Mouse (Mus musculus): Measurements from ENCODE around the gene Adm2. TPM values are rescaled to one million over a fixed set of nuclear protein-coding genes. Genes with fewer than 3 reads are reported as not detected.

Gene Adm2
- total and polyA plus RNA-seq, 2 experiments from 2014 or later: not detected

- DNase-seq (ENCODE audit: low spot score): no peak
- no peak for ATAC-seq (ENCODE audit: low FRiP score)
- Histone ChIP-seq H3K4me3 (ENCODE audit: low read depth, low read length) (peak overlapping the region; percentile 87), H3K27me3 (ENCODE audit: insufficient read depth, low read length) (no peaks in the 10 kb centered on the region), H3K36me3 (ENCODE audit: insufficient read depth, low read length) (no peaks in the 10 kb centered on the region), H3K9ac (replicated peaks; ENCODE audit: low read length, poor library complexity, severe bottlenecking) (peak overlapping the region; percentile 71), H3K4me2 (ENCODE audit: low read depth, low read length, poor library complexity, severe bottlenecking) (peak overlapping the region; percentile 89), H3K27ac (ENCODE audit: low read depth, low read length) (0 out of 2 replicates have a peak overlapping the region, but pooled peaks have one; percentile 64), H3K9me3 (ENCODE audit: low read length) (no peaks in the 10 kb centered on the region), H3K4me1 (ENCODE audit: insufficient read depth, low read length) (peaks cover 12% of the 10 kb centered on the region)
- WGBS: 30% methylated on average over 3 of the region's 3 CpGs
- no peak for TF ChIP-seq CTCF (IDR thresholded peaks at IDR 0.05)
These were observed 8.4 kb upstream of the Adm2 start for GRCm38 (mm10) chr15:89314107-89314506.

GRCm38 (mm10) chr15:89314511-89315189 is 7.9 kb upstream of the Adm2 start:
- H3K9me3 ChIP-seq (ENCODE audit: low read length): no peaks in the 10 kb centered on the region
- DNase-seq (ENCODE audit: low spot score): peak; percentile 26
- H3K4me3 ChIP-seq (ENCODE audit: low read depth, low read length): peak overlapping the region; percentile 87
- H3K27ac ChIP-seq (ENCODE audit: low read depth, low read length): peak overlapping the region; percentile 64
- no peaks in the 10 kb centered on the region for H3K36me3 ChIP-seq (ENCODE audit: insufficient read depth, low read length)
- H3K27me3 ChIP-seq (ENCODE audit: insufficient read depth, low read length): no peaks in the 10 kb centered on the region
- peak; percentile 28 for ATAC-seq (ENCODE audit: low FRiP score)
- H3K4me2 ChIP-seq (ENCODE audit: low read depth, low read length, poor library complexity, severe bottlenecking): peak overlapping the region; percentile 89
- peak; percentile 46 for TF ChIP-seq CTCF (IDR thresholded peaks at IDR 0.05)
- WGBS: under 1% methylated on average over 57 of the region's 58 CpGs
- H3K9ac ChIP-seq (replicated peaks; ENCODE audit: low read length, poor library complexity, severe bottlenecking): peak overlapping the region; percentile 71
- peaks cover 12% of the 10 kb centered on the region for H3K4me1 ChIP-seq (ENCODE audit: insufficient read depth, low read length)

- Histone ChIP-seq H3K4me2 (ENCODE audit: low read depth, low read length, poor library complexity, severe bottlenecking) (peak within 1 kb of the TSS; percentile 89), H3K9ac (replicated peaks; ENCODE audit: low read length, poor library complexity, severe bottlenecking) (peak within 1 kb of the TSS; percentile 71), H3K9me3 (ENCODE audit: low read length) (no peaks in the 10 kb centered on the region), H3K36me3 (ENCODE audit: insufficient read depth, low read length) (no peaks in the 10 kb centered on the region), H3K4me3 (ENCODE audit: low read depth, low read length) (peak within 1 kb of the TSS; percentile 87), H3K4me1 (ENCODE audit: insufficient read depth, low read length) (peaks cover 12% of the 10 kb centered on the region), H3K27ac (ENCODE audit: low read depth, low read length) (peak within 1 kb of the TSS; percentile 64), H3K27me3 (ENCODE audit: insufficient read depth, low read length) (no peaks in the 10 kb centered on the region)
- DNase-seq (ENCODE audit: low spot score) (peak; percentile 98), ATAC-seq (ENCODE audit: low FRiP score) (peak; percentile 99)
- 2% methylated on average over 34 of the region's 37 CpGs for WGBS
- peak; percentile 27; the same call in 1 of the 2 replicates for TF ChIP-seq CTCF (IDR thresholded peaks at IDR 0.05)
These were observed 7.3 kb upstream of the Adm2 start, which contains the start of gene Sbf1 for GRCm38 (mm10) chr15:89315190-89315731. Gene Sbf1, minus strand, starts transcription at chr15:89315311.

- WGBS: 65% methylated on average over 11 of the region's 11 CpGs
- DNase-seq (ENCODE audit: low spot score) (no peak), ATAC-seq (ENCODE audit: low FRiP score) (no peak)
- no peak overlapping the region for H3K4me2 ChIP-seq (ENCODE audit: low read depth, low read length, poor library complexity, severe bottlenecking)
- H3K9ac ChIP-seq (replicated peaks; ENCODE audit: low read length, poor library complexity, severe bottlenecking): no peak overlapping the region
- no peaks in the 10 kb centered on the region for H3K9me3 ChIP-seq (ENCODE audit: low read length)
- peaks cover 12% of the 10 kb centered on the region for H3K4me1 ChIP-seq (ENCODE audit: insufficient read depth, low read length)
- no peaks in the 10 kb centered on the region for H3K27me3 ChIP-seq (ENCODE audit: insufficient read depth, low read length)
- peak; percentile 44 for TF ChIP-seq CTCF (IDR thresholded peaks at IDR 0.05)
- no peak overlapping the region for H3K4me3 ChIP-seq (ENCODE audit: low read depth, low read length)
- no peak overlapping the region for H3K27ac ChIP-seq (ENCODE audit: low read depth, low read length)
- H3K36me3 ChIP-seq (ENCODE audit: insufficient read depth, low read length): no peaks in the 10 kb centered on the region
These were observed 6.4 kb upstream of the Adm2 start for GRCm38 (mm10) chr15:89316146-89316545.

GRCm38 (mm10) chr15:89321264-89321663 is 1.3 kb upstream of the Adm2 start:
- no peaks in the 10 kb centered on the region for H3K9me3 ChIP-seq (ENCODE audit: low read length)
- WGBS: 84% methylated on average over 8 of the region's 8 CpGs
- no peak overlapping the region for H3K4me2 ChIP-seq (ENCODE audit: low read depth, low read length, poor library complexity, severe bottlenecking)
- no peak overlapping the region for H3K9ac ChIP-seq (replicated peaks; ENCODE audit: low read length, poor library complexity, severe bottlenecking)
- H3K36me3 ChIP-seq (ENCODE audit: insufficient read depth, low read length): no peaks in the 10 kb centered on the region
- no peak for TF ChIP-seq CTCF (IDR thresholded peaks at IDR 0.05)
- H3K27ac ChIP-seq (ENCODE audit: low read depth, low read length): no peak overlapping the region
- peaks cover 11% of the 10 kb centered on the region; the same call in 1 of the 2 replicates for H3K27me3 ChIP-seq (ENCODE audit: insufficient read depth, low read length)
- no peak for ATAC-seq (ENCODE audit: low FRiP score)
- no peak overlapping the region for H3K4me3 ChIP-seq (ENCODE audit: low read depth, low read length)
- no peaks in the 10 kb centered on the region for H3K4me1 ChIP-seq (ENCODE audit: insufficient read depth, low read length)
- no peak for DNase-seq (ENCODE audit: low spot score)

GRCm38 (mm10) chr15:89323656-89324055 is 1.1 kb downstream of the Adm2 start:
- Histone ChIP-seq H3K9ac (replicated peaks; ENCODE audit: low read length, poor library complexity, severe bottlenecking) (no peak overlapping the region), H3K27ac (ENCODE audit: low read depth, low read length) (no peak overlapping the region), H3K4me3 (ENCODE audit: low read depth, low read length) (no peak overlapping the region), H3K4me1 (ENCODE audit: insufficient read depth, low read length) (no peaks in the 10 kb centered on the region), H3K9me3 (ENCODE audit: low read length) (no peaks in the 10 kb centered on the region), H3K36me3 (ENCODE audit: insufficient read depth, low read length) (no peaks in the 10 kb centered on the region), H3K4me2 (ENCODE audit: low read depth, low read length, poor library complexity, severe bottlenecking) (no peak overlapping the region), H3K27me3 (ENCODE audit: insufficient read depth, low read length) (peaks cover 11% of the 10 kb centered on the region; the same call in 1 of the 2 replicates)
- DNase-seq (ENCODE audit: low spot score): no peak
- TF ChIP-seq CTCF (IDR thresholded peaks at IDR 0.05): no peak
- ATAC-seq (ENCODE audit: low FRiP score): no peak
- WGBS: 88% methylated on average over 4 of the region's 4 CpGs

All from midbrain, postnatal 0 days (tissue).